Mouse (Mus musculus) brain, embryonic 14.5 days (tissue): ENCODE results near the gene Piezo1. TPM values are rescaled to one million over a fixed set of nuclear protein-coding genes. Genes with fewer than 3 reads are reported as not detected.
A peak's percentile ranks its signal among the peaks of the same experiment; 100 is the strongest.

Experiments used
- DNase-seq: peaks from one replicate; pipeline ENCODE4 v3.0.0-alpha.2; 2011; ENCODE audit warnings: low read depth
- CTCF ChIP-seq: fragments of 200-500 bp; IDR thresholded peaks from 2 replicates; pipeline ENCODE4 v1.5.1; 2012; ENCODE audit warnings: inconsistent platforms, mild to moderate bottlenecking, moderate library complexity, borderline replicate concordance; ENCODE audit not compliant: insufficient read depth, insufficient read length; ENCODE audit errors: extremely low read depth
- POLR2A ChIP-seq: fragments of 200-500 bp; IDR thresholded peaks from 2 replicates; pipeline ENCODE4 v1.6.1; 2012; ENCODE audit warnings: mild to moderate bottlenecking, inconsistent platforms, borderline replicate concordance; ENCODE audit not compliant: poor library complexity, insufficient read depth, insufficient read length, severe bottlenecking; ENCODE audit errors: extremely low read depth
- polyA plus RNA-seq: library from polyadenylated mRNA; depleted of rRNA; stranded (reverse); fragments of >200 nt; gene quantifications from 2 replicates; pipeline ENCODE4 v1.2.3, GENCODE M21; 2012

The Piezo1 gene
- polyA plus RNA-seq, 1 experiment, result 13.4 TPM

GRCm38 (mm10) chr8:122568881-122569309, 17.8 kb upstream of the Piezo1 start:
- no peak for DNase-seq
- TF ChIP-seq POLR2A (no peak), CTCF (no peak)

DNA sequence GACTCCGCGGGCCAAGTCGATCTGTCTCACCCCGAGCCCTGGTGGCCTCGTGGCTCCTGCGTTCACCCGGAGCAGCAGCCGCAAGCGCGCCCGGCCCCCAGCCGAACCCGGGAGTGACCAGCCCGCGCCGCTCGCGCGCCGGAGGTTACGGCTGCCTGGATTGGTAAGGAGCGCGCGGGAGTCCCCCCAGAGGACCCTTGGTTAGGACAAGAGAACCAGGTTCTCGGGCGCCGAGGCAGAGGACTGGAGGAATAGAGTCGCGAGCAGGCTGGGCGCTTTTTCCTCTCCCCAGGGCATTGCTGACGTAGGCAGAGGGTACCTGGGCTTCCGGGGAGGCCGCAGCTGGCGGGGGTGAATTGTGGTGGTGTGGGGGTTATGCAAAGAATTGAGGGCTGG, 17.0 kb upstream of the Piezo1 start:
- TF ChIP-seq POLR2A (no peak), CTCF (no peak)
- no peak for DNase-seq

DNA sequence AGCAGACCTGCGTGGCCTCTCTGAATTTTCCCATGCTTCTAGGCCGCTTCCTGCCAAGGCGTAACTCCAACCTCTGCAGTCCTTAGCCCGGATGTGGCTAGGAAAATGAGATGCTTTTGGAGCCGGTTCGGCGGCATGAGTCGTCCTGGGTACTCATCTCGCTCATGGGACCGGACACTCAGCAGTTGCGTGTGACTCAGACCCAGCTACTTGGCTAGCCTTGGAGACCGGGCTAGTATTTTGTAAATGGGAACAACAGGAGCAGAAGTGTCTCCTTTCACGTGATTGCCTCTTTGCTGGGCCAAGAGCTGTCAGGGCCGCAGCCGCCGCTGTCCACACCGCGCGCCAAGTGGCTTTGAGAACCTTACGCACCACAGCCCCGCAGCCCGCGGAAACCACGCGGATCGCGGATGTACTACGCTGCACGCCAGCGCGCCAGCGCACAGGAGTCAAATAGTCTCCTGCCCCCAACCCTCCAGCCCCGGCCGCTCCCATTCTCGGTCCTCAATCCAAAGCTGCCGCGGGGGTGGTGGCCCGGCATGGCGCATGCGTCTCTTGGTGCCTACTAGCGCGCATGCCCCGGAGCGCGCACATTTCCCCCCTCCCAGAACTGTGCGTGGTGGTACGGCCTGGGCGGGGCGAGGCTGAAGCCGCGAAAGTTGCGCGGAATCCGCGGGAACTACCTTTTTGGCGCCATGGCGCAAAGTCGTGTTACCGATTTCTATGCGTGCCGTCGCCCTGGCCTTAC, 16.4 kb upstream of the Piezo1 start, which contains the start of gene Cdt1:
Gene Cdt1 (plus strand): TSS at position 655 of the 748 bp plus-strand sequence.
- peak; percentile 98 for DNase-seq
- TF ChIP-seq CTCF (no peak), POLR2A (peak; percentile 62; the same call in 1 of the 2 replicates)

DNA sequence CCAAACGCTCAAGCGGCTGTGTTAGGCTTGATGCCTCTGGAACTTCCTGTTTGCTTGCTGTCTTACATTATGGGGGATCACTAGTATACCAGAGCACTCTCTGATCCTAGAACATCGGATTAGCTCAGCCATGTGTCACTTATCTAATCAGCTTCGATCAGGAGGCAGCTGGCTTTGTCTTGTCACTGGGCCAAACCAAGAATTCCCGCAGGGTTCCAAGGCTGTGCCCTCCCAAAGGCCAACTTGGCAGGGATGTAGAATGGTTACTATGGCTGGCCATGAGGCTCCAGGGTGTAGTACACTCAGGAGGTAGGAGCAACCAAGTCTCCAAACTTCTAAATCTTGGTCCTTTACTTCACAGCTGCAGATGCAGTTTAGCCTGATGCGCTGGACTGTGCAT, 15.6 kb upstream of the Piezo1 start:
- peak; percentile 26 for DNase-seq
- TF ChIP-seq POLR2A, result no peak
- TF ChIP-seq CTCF, result no peak

DNA sequence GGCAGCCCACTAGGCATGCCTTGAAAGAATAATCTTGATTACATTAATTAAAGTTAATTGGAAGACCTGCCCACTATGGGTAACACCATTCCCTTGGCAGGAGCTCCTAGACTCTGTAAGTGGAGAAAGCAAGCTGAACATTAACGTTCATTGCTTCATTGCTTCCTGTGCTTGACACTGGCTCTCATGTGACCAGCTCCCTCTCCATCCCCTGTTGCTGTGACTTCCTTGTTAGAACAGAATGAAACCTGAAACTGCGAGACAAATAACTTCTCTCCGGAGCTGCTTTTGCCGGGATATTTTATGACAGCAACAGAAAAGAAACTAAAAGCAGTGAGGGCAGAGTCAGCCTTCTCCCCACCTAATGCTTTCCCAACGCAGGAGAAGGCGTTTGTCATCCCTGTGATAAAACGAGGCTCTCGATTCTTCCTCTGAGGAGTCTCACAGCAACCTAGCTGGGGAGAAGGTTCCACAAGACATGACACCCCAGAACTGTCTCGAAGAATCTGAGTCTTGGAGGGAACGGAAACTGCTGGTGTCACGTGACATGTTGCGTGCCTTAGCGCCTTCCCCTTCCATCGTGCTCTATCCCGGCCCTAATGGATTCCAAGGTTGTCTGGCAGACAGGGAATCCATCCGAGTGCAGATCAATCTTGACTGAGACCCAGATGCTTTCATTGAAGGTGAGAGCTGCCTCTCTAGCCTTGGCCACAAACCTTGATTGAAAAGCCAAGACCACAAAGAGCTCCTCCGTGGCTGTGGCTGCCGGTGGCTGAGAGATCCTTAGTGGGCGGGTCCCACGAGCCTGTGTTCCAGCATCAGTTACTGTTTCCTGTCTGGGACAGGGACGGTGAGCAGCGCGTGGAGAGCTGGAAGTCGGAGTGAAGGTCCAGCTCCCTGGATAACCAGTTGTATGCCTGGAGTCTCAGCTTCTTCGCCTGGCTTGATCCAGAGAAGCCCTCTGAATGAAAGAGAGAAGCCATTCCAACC, 13.5 kb upstream of the Piezo1 start:
- DNase-seq, result no peak

DNA sequence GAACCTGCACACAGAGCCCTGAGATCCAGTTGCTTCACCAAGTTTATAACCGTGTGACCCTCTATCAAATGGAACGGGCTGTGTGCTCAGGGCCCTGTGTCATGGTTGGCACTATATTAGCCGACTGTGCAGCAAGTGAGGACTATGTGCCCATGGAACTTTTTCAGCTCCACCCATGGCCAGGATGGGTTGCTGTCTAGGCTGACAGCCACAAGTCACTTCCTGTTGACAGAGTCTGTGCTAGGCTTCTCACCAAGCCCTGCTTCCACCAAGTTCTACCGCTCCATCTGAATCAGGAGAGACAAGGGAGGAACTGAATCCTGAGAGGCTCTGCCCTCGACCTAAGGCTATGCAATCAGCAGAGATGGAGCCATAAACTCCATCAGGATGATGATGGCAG, 10.1 kb upstream of the Piezo1 start:
- DNase-seq, result no peak
- no peak for TF ChIP-seq POLR2A
- no peak for TF ChIP-seq CTCF

More for the DNA sequence above, 13.5 kb upstream of the Piezo1 start:
- TF ChIP-seq CTCF (no peak), POLR2A (no peak)

DNA sequence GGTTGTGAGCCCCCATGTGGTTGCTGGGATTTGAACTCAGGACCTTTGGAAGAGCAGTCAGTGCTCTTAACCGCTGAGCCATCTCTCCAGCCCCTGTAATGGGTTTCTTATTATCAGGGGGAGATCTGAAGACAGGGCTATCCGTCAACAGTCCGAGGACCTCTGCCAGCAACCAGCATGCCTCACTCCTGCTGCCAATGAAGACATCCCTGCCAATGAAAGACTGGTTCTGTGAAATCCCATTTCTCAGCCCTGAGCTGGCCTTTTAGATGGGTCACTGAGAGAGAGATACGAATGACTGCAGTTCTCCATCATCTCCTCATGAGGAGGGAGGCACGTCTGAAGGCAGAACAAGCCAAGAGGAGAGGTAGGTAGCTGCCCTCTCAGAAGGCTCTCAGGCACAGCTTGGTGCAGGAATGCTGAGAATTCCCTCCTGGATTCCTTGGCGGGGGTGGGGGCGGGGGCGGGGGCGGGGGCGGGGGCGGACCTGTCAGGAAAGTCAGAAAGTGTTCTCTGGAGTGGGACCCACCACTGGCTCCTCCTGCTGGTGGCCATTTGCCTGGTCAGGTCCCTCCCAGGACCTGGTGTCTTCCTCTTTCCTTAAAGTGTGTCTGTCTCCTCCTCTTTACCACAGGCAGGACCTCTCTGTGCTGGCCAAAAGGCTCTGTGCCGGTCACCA, 7.7 kb upstream of the Piezo1 start:
- TF ChIP-seq CTCF, result no peak
- TF ChIP-seq POLR2A, result no peak
- DNase-seq, result no peak

DNA sequence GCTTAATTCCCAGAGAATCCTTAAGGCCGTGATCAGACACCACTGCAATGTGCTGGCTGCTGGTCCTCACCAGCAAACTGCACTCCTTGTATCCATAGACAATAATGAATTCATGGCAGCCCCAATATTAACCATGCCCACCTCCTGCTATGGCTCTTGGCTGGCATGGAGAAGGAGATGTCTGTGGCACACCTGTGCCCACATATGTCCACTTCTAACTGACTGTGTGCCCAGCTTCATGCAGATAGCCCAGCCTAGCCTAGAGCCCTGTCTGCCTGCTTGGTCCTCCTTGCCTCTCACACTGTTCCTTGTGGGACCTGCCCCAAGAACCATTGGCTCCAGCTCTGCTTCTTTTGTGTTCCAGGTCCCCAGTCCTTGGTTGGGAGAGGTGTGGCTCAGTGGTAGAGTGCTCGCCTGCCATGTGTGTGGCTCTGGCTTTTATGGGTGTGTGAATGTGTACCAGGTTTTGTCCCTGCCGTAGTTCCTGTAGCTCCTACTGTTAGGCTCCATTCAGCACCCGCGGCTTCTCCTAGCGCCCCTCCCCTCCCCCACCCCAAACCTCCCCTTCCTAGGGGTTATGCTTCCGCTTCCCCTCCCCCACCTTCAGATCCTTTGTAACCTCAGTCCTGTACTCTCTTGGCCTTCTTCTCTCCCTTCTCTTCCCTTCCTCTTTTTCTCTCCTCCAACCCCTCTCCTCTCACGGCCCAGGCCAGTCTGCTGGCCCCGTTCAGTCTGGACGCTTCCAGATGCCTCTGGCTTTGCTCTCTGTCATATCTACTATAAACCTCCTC, 6.3 kb upstream of the Piezo1 start:
- DNase-seq, result no peak
- no peak for TF ChIP-seq CTCF
- no peak for TF ChIP-seq POLR2A

DNA sequence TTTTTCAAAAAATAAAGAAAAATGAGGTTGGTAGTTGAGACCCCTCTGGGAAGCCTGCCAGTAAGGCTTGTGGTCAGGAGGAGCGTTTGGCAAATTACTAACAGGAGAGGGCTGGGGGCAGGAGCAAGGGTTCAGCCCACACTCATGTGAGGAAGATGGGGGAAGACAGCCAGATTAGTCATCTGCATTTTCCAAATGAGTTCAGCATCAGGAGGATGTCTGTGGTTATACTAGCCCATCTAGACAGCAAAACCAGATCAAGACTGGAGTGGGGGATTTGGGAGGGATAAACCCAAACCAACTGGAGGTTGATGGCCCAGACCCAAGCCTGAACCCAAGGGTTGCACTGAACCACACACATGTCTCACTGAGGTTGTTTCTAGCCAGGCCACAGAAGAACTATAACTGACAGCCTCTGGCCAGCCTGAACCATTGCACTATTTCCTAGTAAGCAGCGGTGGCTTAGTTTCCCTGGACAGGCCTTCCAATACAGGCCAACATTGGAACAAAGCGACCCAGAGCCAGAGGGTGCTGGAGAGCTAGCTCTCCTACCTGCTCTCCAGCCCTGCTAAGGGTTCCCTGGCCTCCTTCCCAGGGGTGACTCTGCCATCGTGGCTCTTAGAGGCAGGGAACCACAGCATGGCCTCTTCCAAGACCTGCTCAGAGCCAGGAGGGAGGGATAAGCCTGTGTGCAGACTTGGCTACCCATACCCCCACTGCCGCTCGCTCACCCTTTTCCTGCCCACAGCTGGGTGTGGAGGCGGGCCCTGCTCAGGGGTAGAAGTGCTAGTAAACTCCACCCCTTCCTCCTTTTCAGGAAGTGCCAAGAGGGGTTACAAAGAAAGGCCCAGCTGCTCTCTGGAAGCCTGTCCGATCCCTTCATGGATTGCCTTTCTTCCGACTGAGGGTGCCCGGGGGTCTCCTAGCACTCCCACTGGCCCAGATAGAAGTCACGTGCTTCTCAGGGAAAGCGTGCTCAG, 5.2 kb upstream of the Piezo1 start:
- DNase-seq, result no peak
- no peak for TF ChIP-seq POLR2A
- no peak for TF ChIP-seq CTCF
